Mouse (Mus musculus) kidney, postnatal 4 days (tissue): ENCODE measurements at regions not wholly inside any gene's neighbourhood (a gene's known extent, or its start where the extent isn't known, plus 50 kb on each side); places are given as distances from the start of the nearest gene placed in this dataset.

ENCODE experiments used
- DNase-seq, 2 experiments: peaks; one replicate each; pipeline ENCODE4 v3.0.0; 2021; ENCODE audit warnings: mixed read lengths in 2 of 2

DNA sequence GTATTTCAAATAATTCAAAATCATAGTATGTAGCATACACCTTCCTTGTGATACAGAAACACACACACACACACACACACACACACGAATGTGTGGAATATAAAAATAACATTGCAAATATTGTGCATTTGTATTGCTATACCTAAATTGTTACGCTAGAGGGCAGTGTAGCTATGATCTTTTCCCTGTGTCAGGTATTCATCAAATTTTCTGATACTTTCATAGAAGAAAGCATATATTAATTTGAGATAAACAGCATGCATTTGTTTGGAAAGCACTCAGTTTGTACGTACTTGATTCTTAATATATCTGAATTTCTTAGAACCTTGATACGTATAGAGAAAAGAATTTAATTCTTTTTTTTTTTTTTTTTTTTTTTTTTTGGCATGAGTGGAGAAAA, 1700.9 kb upstream of the Sel1l start:
- no peak for DNase-seq

DNA sequence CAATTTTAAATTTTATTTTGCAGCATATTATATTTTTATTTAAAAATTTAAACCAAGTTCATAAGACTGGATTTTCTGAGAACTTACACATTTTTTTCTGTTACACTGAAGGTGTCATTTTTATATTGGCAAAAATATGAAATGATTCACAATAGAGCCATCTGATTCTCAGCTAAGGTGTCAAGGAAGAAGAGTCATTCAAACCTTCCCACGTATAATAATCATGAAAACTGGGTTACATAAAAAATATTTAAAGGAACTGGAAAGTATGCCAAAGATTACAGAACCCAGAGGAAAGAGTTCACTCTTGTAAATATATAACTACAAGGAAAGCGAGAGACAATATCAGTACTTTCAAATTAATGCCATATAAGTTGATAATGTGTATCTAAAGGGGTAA, 1674.5 kb upstream of the Sel1l start:
- DNase-seq, result no peak

DNA sequence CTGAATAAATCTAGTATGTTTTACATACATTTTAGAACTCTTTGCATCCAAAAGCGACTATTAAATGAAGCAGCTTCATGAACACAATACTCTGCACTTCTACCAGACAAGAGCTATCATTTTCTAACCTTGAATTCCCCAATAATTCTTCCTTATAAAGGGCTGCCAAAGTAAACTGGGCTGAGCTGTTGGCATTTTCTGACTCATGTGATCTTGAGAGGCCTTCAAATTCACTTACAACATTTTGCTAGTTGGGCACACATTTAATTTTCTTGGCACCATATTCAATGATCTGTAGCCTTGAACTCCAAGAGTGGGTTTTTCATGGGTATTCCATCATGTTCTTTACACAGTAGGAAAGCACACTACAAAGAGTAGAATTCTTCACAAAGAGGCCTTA, 1637.4 kb upstream of the Sel1l start:
- no peak for DNase-seq

DNA sequence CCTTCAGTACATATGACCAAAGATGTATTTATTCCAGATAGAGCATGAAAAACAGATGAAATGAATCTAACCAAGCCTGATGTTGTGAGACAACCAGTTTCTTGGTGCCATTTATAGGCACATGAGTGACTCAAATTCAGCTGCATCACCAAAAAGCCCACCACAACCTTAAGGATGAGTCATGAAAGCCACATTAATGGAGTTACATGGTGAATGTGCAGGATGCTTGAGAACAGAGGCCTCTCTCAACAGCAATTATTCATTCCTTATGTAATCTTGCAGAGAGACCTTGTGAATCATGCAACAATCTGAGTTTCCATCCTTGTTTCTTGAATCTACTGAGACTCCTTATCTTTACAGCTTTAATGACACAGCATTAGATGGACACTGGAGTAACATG, 1613.1 kb upstream of the Sel1l start:
- no peak for DNase-seq

DNA sequence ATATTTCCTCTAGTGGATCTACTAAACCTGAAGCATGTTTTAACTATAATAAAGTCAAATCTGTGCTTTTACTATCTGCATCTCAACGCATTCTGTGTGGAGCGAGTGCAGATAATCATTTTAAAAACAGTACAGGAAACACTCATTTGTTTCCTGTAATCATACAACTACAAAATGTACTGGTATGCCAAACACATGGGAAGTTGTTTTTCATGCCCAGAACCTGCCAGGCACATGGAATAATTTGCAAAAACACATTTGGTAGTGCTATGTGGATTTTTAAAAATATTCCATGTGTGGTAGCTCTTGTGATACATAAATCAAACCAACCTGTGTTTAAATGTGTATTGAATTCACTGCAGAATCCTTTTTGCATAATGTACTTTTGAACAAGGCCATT, 1600.5 kb upstream of the Sel1l start:
- DNase-seq, result no peak

DNA sequence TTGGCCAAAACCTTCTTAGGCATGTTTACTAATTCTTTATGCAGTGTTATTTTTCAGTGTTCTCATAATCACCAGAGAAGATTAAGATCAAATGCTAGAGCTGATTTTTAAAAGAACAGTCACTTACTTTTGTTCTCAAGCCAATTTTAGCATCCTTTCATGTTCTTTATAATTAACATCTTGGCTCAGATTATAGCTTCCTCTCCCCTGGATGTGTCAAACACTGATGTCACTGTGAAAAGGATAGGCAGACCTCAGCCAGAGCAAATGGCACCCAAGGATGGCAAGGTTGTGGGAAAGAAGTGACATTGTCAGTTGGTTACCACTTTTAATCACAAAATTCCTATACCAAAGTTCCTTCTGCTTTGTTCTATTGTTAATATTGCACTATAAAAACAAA, 1580.3 kb upstream of the Sel1l start:
- no peak for DNase-seq

DNA sequence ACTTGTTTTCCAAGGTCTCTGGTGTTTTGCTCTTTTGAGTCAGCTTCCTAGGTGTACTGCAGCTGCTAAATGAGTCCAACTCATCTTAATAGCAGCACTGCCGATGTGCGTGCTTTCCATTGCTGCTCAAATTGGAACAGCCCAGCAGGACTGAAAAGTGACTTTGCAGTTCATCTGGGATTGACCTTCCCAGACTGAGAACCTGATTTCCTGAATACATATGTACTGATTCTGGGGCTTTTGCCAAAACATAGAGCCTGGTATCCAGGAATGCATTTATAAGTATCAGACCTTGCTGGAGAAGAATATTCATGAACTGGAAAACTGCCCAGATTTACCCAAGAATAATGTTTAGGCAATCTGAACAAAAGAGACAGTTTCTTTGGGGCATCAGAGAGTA, 1579.0 kb upstream of the Sel1l start:
- DNase-seq, result no peak

DNA sequence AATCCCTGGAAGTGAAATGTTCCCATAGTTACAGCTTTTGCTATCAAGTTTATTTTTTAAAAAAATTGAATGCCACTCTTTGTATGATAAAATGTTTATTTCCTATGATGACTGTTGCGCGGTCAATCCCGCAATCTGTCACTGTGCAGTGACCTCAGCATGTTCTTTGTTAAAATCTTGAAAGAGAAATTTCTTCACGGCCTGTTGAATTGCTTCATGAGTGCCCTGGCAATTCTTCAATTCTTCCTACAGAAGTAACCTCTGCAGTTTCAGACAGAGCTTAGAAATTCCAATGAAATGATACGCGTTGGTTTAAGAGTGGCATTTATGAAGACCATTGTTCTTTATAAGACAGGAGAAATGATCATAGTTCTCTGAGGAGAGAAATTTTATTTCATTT, 1567.4 kb upstream of the Sel1l start:
- no peak for DNase-seq

DNA sequence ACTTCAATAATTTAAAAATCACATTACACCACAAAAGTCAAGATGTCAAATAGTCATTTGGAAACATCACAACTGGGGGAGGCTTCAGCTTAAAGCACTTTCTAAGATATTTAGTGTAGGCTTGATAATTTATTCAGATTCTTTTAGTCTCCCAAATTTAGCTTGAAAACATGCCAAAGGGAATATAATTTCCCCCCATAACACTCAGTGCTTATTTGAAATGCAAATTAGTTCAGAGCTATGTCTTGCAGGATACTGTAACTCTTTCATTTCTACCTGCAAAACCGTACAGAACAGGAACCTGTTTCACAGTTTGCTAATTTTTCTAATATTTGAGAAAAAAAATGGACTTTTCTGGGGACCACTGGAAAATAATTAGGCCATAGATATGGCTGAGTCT, 1566.8 kb upstream of the Sel1l start:
- no peak for DNase-seq

DNA sequence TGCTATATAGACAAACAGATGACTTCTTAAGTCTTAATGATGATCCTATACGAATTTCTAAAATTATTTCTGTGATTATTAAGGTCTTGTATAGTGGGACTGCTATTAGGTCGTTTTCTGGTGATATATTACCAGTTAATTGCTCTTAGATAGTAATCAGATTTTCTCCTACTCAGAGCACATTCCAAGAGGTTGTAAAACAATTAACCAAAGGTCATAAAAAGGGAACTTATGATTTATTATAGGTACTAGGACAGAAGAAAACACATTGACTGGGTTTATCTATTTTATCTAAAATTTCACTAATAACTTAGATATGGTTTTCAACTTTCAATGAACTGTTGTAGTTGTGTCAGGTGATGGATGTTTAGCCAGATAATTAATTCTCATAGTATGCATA, 1536.6 kb upstream of the Sel1l start:
- DNase-seq, result no peak

DNA sequence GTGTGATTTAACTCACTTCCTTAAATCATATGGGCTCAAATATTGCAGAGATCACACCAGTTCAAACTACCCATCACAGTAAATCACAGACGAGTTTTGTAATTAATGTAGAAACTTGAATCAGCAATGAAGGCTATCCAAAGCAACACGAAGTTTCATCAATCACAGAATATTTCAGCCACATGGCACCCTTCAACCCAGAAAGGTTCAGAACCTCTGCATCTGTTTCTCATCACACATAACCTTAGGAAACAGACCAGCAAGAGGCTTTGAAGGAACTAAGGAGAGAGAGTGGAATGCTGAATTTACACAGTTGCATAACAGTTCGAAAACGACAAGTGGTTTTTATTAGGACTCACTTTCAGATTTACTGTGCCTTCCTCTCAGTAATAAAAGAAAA, 1494.0 kb upstream of the Sel1l start:
- peak in 1 of 2 experiments; percentile 10 for DNase-seq

DNA sequence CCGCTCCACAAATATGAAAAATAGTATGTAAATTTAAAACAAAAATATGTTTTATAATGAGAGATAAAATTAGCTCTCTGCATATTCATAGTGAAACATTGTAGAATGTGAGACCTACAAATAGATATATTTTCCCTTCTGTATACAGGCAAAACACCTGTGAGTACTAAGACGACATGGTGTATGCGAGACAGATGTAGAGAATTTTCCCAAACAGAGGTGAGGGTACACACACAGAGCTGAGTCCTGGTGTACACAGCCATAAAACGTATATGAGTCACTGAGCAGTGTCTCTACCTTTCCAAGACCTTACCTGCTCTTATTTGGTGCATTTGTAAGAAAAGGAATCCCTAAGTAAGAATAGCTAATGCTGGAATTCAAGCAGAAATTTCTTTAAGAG, 1493.6 kb upstream of the Sel1l start:
- no peak for DNase-seq

DNA sequence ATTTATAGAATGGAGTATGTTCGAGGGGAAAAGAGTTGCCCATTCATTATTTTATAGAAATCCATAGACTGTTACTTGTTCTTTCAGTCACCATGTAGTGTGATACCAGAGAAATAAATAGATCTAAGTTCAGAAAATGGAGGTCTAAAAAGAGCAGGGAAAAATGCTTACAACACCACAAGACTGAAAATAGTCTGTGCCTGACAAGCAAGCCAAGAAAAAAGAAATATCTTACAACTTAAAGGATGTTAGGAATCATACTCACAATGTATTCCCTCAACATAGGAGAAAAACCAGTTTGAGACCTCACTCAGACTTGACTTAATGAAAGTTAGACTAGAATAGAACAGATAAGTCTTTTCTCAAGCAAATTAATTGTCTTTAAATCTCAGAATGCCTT, 1486.6 kb upstream of the Sel1l start:
- no peak for DNase-seq

DNA sequence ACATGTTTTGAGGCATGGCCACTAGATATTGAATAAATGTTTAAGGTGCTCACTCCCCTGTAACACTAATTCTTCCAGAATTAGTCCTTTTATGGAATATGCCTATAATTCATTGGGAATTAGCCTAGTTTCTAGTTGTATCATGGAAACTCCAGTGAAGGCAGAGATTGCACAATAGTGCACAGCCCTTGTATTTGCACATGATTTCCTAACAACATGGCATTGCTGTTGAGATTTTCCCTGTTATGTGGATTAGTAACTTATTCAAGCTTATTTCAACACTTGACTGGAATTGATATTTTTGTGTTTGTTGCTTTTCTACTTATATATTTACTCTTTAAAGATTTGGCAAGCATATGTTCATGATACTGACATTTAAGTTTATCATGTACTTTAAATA, 1463.3 kb upstream of the Sel1l start:
- no peak for DNase-seq

DNA sequence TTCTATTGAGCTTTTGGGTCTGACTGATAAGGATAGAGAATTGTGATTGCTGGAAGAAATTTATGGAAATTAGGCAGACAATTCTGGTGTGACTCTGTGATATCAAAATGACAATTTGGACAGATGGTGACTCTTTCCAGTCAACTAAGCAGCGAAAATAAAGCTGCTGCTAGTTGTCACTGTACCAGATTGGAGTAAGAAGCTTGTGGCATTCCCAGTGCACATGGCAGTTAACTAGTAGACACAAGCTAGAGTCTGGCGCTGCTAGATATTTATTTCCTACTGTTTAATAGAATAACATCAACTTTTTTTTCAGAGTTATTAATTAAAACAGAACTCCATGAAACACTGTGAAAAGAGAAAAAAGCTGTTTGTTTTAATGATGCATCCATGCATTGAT, 1432.9 kb upstream of the Sel1l start:
- no peak for DNase-seq

DNA sequence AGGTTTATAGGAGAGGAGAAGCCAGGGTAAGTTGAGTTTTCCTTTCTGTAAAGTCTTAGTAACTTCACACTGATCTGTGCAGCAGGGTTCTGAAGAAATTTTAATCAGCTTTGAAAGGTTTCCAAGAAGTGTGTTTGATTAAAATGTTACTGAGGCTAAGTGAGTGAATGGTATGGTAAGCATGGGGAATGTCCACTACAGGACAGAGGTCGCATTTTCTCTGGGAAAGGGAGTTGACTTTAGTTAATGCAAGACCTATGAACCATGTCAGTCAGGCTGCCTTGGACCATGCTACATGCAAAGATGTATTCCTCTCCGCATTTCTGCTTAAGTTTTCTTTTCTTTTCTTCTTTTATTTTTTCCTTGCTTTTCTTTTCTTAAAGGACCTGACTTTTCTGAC, 1424.7 kb upstream of the Sel1l start:
- DNase-seq, result peak in 1 of 2 experiments; percentile 2

DNA sequence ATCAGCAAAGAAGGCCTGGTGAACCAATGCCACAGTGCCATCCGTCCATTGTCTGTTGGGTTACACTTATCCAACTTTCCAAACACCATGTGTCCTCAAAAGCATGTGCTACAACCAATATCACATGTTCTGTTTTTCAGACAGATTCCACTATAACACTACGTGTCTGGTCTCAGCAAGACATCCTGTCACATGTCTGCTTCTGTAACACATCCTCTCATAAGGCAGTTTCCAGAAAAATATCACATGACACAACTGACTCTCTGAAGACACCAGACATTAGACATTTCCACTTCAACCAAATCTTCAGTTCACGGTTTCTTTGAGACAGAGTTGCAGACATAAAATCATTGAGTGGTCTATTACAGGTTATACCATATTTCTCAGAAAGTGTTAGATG, 1381.3 kb upstream of the Sel1l start:
- no peak for DNase-seq

DNA sequence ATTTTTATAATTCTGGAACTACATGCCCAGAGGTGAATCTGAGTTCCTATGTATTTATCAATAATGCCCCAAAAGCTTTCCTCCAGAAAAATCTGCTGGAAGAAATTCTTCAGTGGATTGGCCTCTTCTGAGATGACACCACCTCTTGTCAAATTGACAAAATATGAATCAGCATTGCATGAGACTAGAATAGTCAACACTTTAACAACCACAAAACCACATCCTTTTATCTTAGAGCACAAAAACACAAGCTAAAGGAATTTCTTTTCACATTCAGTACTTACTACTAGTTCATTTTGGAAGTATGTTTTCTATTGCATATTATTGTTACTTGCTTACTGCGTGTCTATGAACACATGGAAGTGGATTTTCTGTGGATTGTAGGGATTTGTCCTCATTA, 1377.9 kb upstream of the Sel1l start:
- no peak for DNase-seq

DNA sequence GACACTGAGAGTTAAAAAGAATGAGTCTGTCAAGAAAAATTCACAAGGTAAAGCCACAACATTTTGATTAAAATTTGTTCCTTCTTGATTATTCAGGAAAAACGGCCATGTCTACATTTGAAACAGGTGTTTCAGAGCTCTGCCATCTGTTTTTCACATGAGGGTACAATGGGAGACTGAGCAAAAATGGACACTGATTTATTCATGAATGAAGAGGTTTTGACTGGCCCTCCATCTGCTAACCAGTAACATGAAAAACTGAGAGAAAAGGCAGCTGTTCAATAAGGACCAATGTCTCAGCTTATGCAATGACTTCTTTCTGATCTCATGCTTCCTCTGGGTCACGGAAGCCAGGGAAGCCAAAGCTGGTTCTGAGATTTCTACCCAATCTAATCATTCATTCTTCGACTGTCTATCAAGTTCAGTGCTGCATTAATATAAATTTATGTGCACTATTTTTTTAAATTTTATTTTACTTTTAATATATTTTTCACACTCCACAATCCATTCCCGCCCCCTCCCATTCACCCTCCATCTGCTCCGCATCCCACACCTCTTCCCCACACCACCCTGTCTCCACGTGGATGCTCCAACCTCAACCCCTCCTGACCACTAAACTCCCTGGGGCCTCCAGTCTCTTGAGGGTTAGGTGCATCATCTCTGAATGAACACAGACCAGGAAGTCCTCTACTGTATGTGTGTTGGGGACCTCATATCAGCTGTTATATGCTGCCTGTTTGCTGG, 1372.4 kb upstream of the Sel1l start:
- no peak for DNase-seq

DNA sequence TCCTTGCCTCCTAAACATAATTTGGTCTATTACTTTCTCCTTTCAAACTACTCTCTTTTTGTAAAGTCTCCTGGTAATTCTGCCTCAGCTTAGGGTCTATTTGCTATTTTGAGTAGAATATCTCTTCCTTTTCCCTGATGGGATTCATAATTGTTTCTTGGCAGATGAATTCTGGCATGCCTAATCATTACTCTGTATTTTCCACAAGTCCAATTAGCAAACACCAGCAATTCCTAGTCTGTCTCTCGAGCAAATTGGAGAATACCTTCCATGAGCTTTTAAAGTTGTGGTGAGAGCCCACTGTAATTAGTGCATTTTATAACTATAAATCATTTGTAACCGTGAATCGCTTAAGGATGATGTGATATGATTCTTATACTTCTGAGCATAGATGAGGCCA, 1358.6 kb upstream of the Sel1l start:
- DNase-seq, result no peak

DNA sequence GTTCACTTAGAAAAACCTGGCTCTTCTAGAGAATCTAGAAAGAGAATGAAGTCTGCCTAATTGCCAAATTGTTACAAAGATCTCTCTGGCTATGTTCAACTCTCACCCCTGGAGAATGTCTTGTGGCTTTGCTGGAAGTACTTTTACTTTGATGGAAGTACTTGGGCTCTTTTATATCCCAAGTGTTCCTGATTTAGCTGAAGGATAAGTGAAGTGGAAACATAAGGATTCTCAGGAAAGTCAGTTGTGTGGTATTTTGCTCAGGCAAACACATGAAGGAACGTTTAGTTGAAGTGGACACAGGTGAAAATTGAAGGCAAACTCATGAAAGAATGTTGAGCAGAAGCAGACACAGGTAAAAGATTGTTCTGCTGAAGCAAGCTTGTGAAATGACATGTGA, 1340.0 kb upstream of the Sel1l start:
- DNase-seq, result no peak

DNA sequence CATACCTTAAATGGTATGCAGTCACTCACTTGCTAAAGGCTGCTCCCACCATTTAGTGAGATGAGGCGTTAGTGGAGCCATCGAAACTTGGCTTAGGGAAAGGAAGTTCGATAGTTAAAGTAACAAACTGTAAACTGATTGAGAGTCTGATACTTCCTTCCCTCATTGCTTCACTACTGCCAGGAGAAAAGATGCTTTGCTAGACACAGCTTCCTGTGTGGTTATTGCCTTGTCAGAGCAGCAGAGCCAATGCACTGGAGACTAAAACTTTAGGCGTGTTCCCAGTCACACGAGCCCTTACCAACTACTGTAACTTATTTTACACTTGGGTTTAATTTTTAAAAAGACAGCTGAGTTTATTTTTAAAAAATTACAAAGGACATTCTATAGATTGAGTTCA, 1324.8 kb upstream of the Sel1l start:
- DNase-seq, result no peak

DNA sequence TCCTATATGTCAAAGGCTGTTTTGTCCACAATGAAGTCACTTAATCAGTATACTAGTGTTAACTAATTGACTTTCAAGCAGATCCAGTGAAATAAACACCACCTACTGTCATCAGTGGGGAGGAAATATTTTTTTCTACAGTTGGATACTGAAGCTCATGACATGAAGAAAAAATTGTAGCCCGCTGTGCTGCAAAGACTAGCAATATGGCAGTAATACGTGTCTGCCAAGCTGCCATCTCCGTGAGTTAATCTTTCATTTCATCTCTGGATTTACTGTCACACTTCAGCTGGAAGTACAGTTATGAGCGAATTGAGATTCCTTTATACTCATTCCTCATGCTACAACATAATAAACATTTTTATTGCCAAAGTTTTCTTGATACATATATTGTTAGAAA, 1311.3 kb upstream of the Sel1l start:
- DNase-seq, result no peak

DNA sequence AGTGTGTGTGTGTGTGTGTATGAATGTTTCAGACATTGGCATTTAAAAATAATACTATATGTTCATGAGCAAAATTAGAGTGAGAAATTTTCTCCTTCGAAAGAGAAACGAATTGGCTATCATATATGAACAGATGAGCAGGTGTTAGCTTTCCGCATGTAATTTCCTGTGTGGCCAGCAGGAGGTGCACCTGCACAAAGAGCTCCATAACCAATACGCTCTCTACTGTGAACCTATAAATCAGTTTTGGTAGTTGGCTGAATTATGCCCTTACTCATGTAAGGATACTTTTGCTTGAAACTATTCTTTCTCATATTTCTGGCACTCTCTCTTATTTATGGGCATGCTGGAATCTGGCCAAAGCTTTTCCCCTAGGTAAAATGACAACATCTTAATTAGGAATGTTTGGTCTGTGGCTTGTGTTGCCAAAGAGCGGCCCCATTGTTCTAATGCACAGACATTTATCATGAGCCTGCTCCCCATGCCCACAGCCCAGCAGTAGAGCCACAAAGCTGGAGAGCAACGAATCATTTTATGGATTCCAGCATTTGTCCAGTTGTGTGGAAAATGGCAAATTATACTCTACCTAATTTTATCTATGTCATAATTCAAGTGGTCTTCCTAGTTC, 1303.8 kb upstream of the Sel1l start:
- DNase-seq, result peak; percentile 66 to 71

DNA sequence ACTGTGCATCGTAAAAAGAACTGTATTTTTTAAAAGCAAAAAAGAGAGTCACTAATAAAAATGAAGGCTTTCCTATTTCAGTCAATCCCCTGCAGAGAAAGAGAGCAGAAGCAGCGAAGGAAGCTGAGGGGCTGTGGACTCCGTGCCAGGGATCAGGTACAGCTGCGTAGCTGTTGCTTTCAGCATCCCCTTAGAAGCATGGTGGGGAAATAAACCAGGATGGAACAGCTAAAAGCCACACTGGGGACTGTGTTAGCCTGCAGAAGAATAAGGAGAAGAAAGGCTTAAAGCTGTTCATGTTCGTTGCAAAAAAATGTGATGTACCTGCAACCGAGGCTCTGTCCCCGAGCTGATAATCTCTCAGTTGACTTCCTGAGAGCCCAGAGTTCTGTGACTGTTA, 1302.6 kb upstream of the Sel1l start:
- peak; percentile 1 to 2 for DNase-seq
